Mouse (Mus musculus) MEL (cell line): ENCODE measurements around the gene Ankrd16. TPM values are rescaled to one million over a fixed set of nuclear protein-coding genes. Genes with fewer than 3 reads are reported as not detected.

Experiments used
- DNase-seq: peaks from one replicate; pipeline ENCODE4 v3.0.0; 2011; ENCODE audit warnings: low read depth, low spot score
- H3K27ac ChIP-seq: 2 replicates; pipeline ENCODE4 v1.5.1; 2012; ENCODE audit warnings: low read depth, mild to moderate bottlenecking, control low read depth, low read length, moderate library complexity; ENCODE audit not compliant: control insufficient read depth
- H3K27me3 ChIP-seq, 2 experiments: fragments of 150-350 bp in 1 of 2; sonication (generic) in 1 of 2; 2 replicates each; pipeline ENCODE4 v1.6.1; 2012; ENCODE audit warnings: low read length in 2 of 2, mild to moderate bottlenecking in 2 of 2, improper control_type of control experiment in 1 of 2, moderate library complexity in 1 of 2; ENCODE audit not compliant: insufficient read depth in 2 of 2, control insufficient read depth in 1 of 2
- H3K36me3 ChIP-seq, 2 experiments: 2 replicates each; pipeline ENCODE4 v1.6.1; 2012 to 2014; ENCODE audit warnings: low read length in 2 of 2, improper control_type of control experiment in 1 of 2, inconsistent platforms in 1 of 2, mild to moderate bottlenecking in 1 of 2; ENCODE audit not compliant: insufficient read depth in 2 of 2, control insufficient read depth in 1 of 2
- H3K4me1 ChIP-seq, 2 experiments: fragments of 150-350 bp in 1 of 2; sonication (generic) in 1 of 2; 2 replicates each; pipeline ENCODE4 v1.6.1; 2012; ENCODE audit warnings: low read length in 2 of 2, improper control_type of control experiment in 1 of 2, mild to moderate bottlenecking in 1 of 2; ENCODE audit not compliant: insufficient read depth in 2 of 2, control insufficient read depth in 1 of 2
- H3K4me3 ChIP-seq, 2 experiments: fragments of 150-350 bp in 1 of 2; sonication (generic) in 1 of 2; 2 replicates each; pipeline ENCODE4 v1.5.1; 2012; ENCODE audit warnings: low read depth in 2 of 2, low read length in 2 of 2, mild to moderate bottlenecking in 2 of 2, moderate library complexity in 2 of 2, control low read depth in 1 of 2, improper control_type of control experiment in 1 of 2; ENCODE audit not compliant: control insufficient read depth in 1 of 2, insufficient read depth in 1 of 2
- H3K79me2 ChIP-seq: 2 replicates; pipeline ENCODE4 v1.6.1; 2012; ENCODE audit warnings: mild to moderate bottlenecking, low read length, moderate library complexity; ENCODE audit not compliant: control insufficient read depth, poor library complexity, insufficient read depth
- H3K9ac ChIP-seq: 2 replicates; pipeline ENCODE4 v1.6.1; 2012; ENCODE audit warnings: low read depth, mild to moderate bottlenecking, control low read depth, low read length, moderate library complexity; ENCODE audit not compliant: control insufficient read depth, poor library complexity, severe bottlenecking
- H3K9me3 ChIP-seq: fragments of 150-350 bp; sonication (generic); replicated peaks from 2 replicates; pipeline ENCODE4 v1.6.1; 2012; ENCODE audit warnings: mild to moderate bottlenecking, low read length, improper control_type of control experiment, moderate library complexity; ENCODE audit not compliant: insufficient read depth
- BHLHE40 ChIP-seq: IDR thresholded peaks from 2 replicates; pipeline ENCODE4 v1.6.1; 2012; ENCODE audit warnings: low read depth, mild to moderate bottlenecking, inconsistent platforms, low read length, improper control_type of control experiment, borderline replicate concordance
- E2F4 ChIP-seq: IDR thresholded peaks from 2 replicates; pipeline ENCODE4 v1.6.1; 2011; ENCODE audit warnings: low read depth, low read length, improper control_type of control experiment, borderline replicate concordance
- ETS1 ChIP-seq: IDR thresholded peaks from 2 replicates; pipeline ENCODE4 v1.6.1; 2012; ENCODE audit warnings: low read depth, mild to moderate bottlenecking, inconsistent platforms, low read length, improper control_type of control experiment, moderate library complexity
- GABPA ChIP-seq: IDR thresholded peaks from 2 replicates; pipeline ENCODE4 v1.6.1; 2012; ENCODE audit warnings: low read depth, mild to moderate bottlenecking, inconsistent platforms, low read length, improper control_type of control experiment, moderate library complexity
- GATA1 ChIP-seq: IDR thresholded peaks from 2 replicates; pipeline ENCODE4 v1.6.1; 2011; ENCODE audit warnings: low read depth, low read length, improper control_type of control experiment
- HCFC1 ChIP-seq: IDR thresholded peaks from 2 replicates; pipeline ENCODE4 v1.6.1; 2012; ENCODE audit warnings: low read depth, mild to moderate bottlenecking, inconsistent platforms, low read length, improper control_type of control experiment, moderate library complexity
- JUND ChIP-seq: IDR thresholded peaks from 2 replicates; pipeline ENCODE4 v1.6.1; 2011; ENCODE audit warnings: low read depth, mild to moderate bottlenecking, improper control_type of control experiment, low read length
- MAFK ChIP-seq: IDR thresholded peaks from 2 replicates; pipeline ENCODE4 v1.6.1; 2011; ENCODE audit warnings: low read depth, mild to moderate bottlenecking, low read length, improper control_type of control experiment, borderline replicate concordance
- MAX ChIP-seq: IDR thresholded peaks from 2 replicates; pipeline ENCODE4 v1.6.1; 2011; ENCODE audit warnings: low read length, improper control_type of control experiment
- MAZ ChIP-seq: IDR thresholded peaks from 2 replicates; pipeline ENCODE4 v1.6.1; 2012; ENCODE audit warnings: low read depth, mild to moderate bottlenecking, inconsistent platforms, low read length, improper control_type of control experiment
- MYC ChIP-seq: IDR thresholded peaks from 2 replicates; pipeline ENCODE4 v1.6.1; 2011; ENCODE audit warnings: low read depth, mild to moderate bottlenecking, low read length, improper control_type of control experiment, moderate library complexity
- POLR2A ChIP-seq, 2 experiments: IDR thresholded peaks; 2 replicates each; pipeline ENCODE4 v1.6.1; 2011 to 2012; ENCODE audit warnings: low read length in 2 of 2, mild to moderate bottlenecking in 2 of 2, control low read depth in 1 of 2, improper control_type of control experiment in 1 of 2, low read depth in 1 of 2, moderate library complexity in 1 of 2; ENCODE audit not compliant: control insufficient read depth in 1 of 2, insufficient read depth in 1 of 2, poor library complexity in 1 of 2
- POLR2AphosphoS2 ChIP-seq: IDR thresholded peaks from 2 replicates; pipeline ENCODE4 v1.6.1; 2011; ENCODE audit warnings: low read length, improper control_type of control experiment
- POLR2AphosphoS5 ChIP-seq: IDR thresholded peaks from 2 replicates; pipeline ENCODE4 v1.6.1; 2012; ENCODE audit warnings: low read depth, borderline replicate concordance, mild to moderate bottlenecking, inconsistent platforms, low read length, moderate library complexity, mixed read lengths
- RAD21 ChIP-seq: IDR thresholded peaks from 2 replicates; pipeline ENCODE4 v1.6.1; 2011; ENCODE audit warnings: mild to moderate bottlenecking, low read depth, low read length, improper control_type of control experiment
- SMC3 ChIP-seq: IDR thresholded peaks from 2 replicates; pipeline ENCODE4 v1.6.1; 2011; ENCODE audit warnings: low read depth, low read length, improper control_type of control experiment
- TAL1 ChIP-seq: IDR thresholded peaks from 2 replicates; pipeline ENCODE4 v1.6.1; 2012; ENCODE audit warnings: mild to moderate bottlenecking, inconsistent platforms, low read length, moderate library complexity, mixed read lengths
- TBP ChIP-seq: IDR thresholded peaks from 2 replicates; pipeline ENCODE4 v1.8.0; 2011; ENCODE audit warnings: low read depth, low read length, improper control_type of control experiment
- TCF12 ChIP-seq: IDR thresholded peaks from 2 replicates; pipeline ENCODE4 v1.6.1; 2014; ENCODE audit warnings: low read depth, mild to moderate bottlenecking, inconsistent platforms, low read length, improper control_type of control experiment, moderate library complexity
- USF1 ChIP-seq: IDR thresholded peaks from 2 replicates; pipeline ENCODE4 v1.6.1; 2014; ENCODE audit warnings: low read depth, mild to moderate bottlenecking, inconsistent platforms, low read length, improper control_type of control experiment, moderate library complexity
- ZKSCAN1 ChIP-seq: IDR thresholded peaks from 2 replicates; pipeline ENCODE4 v1.6.1; 2012; ENCODE audit warnings: low read depth, mild to moderate bottlenecking, inconsistent platforms, low read length, improper control_type of control experiment, moderate library complexity
- ZMIZ1 ChIP-seq: IDR thresholded peaks from 2 replicates; pipeline ENCODE4 v1.6.1; 2012; ENCODE audit warnings: low read depth, mild to moderate bottlenecking, inconsistent platforms, low read length, improper control_type of control experiment, moderate library complexity
- polyA plus RNA-seq, 2 experiments: library from polyadenylated mRNA; stranded (reverse) in 1 of 2; unstranded in 1 of 2; fragments of >175 nt in 1 of 2; fragments of >200 nt in 1 of 2; gene quantifications; 2 replicates each; pipeline versions ENCODE4 v1.2.1 to v1.2.4; 2012; ENCODE audit warnings: low replicate concordance in 2 of 2, low read depth in 1 of 2; ENCODE audit not compliant: insufficient read length in 2 of 2, insufficient read depth in 1 of 2, missing spikeins in 1 of 2
- total RNA-seq: library from RNA; depleted of rRNA; stranded (reverse); fragments of 300-350 nt; gene quantifications from 2 replicates; pipeline ENCODE4 v1.2.3, GENCODE M21; 2012

Gene Ankrd16
- total and polyA plus RNA-seq, 3 experiments = 12.9 to 23.5 TPM; not detected in 1

DNA sequence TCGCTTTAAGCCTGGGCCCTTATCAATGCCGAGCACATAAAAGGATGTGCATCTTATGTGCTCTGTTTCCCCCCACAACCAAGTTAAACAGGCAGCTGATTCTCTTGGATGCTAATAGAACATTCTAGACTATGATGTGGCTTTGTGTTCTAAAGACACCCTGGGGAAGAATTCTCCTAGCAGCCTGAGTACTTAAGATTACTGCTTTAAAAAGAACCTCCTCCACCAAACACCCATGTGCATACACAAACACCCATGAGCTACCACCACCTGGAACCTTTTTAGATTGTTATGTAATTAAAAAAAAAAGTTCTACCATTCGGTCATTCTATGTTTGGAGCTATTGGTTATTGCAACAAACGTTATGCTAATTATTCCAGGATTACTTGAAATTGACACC is 5.3 kb upstream of the Ankrd16 start:
- no peak overlapping the region for H3K9ac ChIP-seq
- TF ChIP-seq MAZ (no peak), ZKSCAN1 (no peak), ZMIZ1 (no peak)
- TF ChIP-seq, all 39 proteins: peak for 0
- H3K27ac ChIP-seq = no peak overlapping the region
- no peaks in the 10 kb centered on the region for H3K9me3 ChIP-seq
- H3K27me3 ChIP-seq = no peaks in the 10 kb centered on the region
- no peaks in the 10 kb centered on the region for H3K4me1 ChIP-seq
- H3K36me3 ChIP-seq = peaks cover 3 to 4% of the 10 kb centered on the region in 2 experiments; a peak in 3 of 4 replicates
- no peak overlapping the region for H3K4me3 ChIP-seq
- peaks cover 10% of the 10 kb centered on the region for H3K79me2 ChIP-seq
- no peak for DNase-seq

DNA sequence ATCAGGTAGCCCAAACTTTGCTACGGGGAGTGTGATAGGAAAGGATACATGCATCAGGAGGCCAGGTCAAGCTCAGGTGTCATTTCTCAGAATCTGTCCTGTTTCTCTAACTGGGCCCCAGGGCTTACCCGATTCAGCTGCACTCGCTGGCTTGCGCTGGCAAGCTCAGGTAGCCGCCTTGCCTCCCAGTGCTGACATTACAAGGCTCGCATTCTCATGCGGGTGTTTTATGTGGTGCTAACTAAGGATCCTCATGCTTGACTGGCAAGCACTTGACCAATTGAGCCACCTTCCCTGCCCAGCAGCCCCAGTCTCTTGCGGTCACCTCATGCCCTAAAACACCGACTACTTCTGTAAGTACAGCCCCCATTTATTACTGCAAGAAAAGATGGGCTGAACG is 3.2 kb upstream of the Ankrd16 start:
- Histone ChIP-seq H3K36me3 (peaks cover 0 to 7% of the 10 kb centered on the region in 2 experiments; a peak in 2 of 4 replicates), H3K9me3 (no peaks in the 10 kb centered on the region), H3K4me1 (peaks cover 0 to 4% of the 10 kb centered on the region in 2 experiments; a peak in 1 of 4 replicates), H3K4me3 (no peak overlapping the region), H3K9ac (no peak overlapping the region), H3K27ac (no peak overlapping the region), H3K79me2 (peaks cover 21% of the 10 kb centered on the region), H3K27me3 (no peaks in the 10 kb centered on the region)
- DNase-seq = no peak
- TF ChIP-seq MYC = no peak
- TF ChIP-seq MAX = no peak
- TF ChIP-seq JUND = no peak
- TF ChIP-seq BHLHE40 = no peak
- no peak for TF ChIP-seq POLR2AphosphoS5
- no peak for TF ChIP-seq HCFC1
- no peak for TF ChIP-seq POLR2AphosphoS2
- TF ChIP-seq ZMIZ1 = no peak
- no peak for TF ChIP-seq RAD21
- no peak for TF ChIP-seq SMC3
- TF ChIP-seq ETS1 = no peak
- TF ChIP-seq USF1 = no peak
- TF ChIP-seq MAFK = no peak
- TF ChIP-seq TAL1 = no peak
- TF ChIP-seq GABPA = no peak
- no peak for TF ChIP-seq TBP
- no peak for TF ChIP-seq E2F4
- no peak for TF ChIP-seq GATA1
- TF ChIP-seq POLR2A (IDR thresholded peaks at IDR 0.05; ENCODE audit: control insufficient read depth in 1 of 2, insufficient read depth in 1 of 2, low read depth in 1 of 2, low read length in 2 of 2, poor library complexity in 1 of 2) = no peak
- no peak for TF ChIP-seq TCF12
